In the genomic region with DNA sequence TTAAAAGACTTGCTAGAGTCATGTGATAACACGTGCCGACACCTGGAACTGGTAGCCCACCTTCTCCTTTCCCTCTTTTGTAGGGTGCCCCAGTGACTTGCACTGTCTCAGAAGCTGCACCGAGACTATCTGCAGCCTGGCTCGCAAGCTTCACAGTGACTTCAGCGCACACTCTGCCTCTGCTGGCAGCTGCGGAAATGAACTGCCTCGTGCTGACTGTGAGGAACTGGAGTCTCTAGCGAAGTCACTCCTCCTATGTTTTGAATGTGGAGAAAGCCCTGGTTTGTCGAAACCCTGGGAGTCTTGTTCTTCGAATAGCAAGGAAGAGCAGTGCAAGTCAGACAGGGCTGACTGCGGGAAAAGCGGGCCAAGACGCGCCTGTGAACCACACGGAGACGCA, we compare ENCODE assay signal across 13 mouse cellular contexts.
DNase-seq lines count a peak whose midpoint lies in the region; TF ChIP-seq lines count a peak whose summit lies in the region.
"Had no signal": no experiment of that assay in that cellular context is flagged by ENCODE, and none has a peak within 500 bp of the region (broad histone marks: within the 10 kb centered on the region; RNA-seq: fewer than 3 reads in every experiment).

No protein-coding gene starts in this region.

- H3K4me1 ChIP-seq in cortical plate, adult 2 months (ENCODE audit: control insufficient read depth, insufficient read depth, low read length) = no peaks in the 10 kb centered on the region
- H3K4me1 ChIP-seq: embryonic facial prominence, embryonic 12.5 days; forebrain, embryonic 12.5 days had no signal

- TF ChIP-seq CTCF in cortical plate, adult 2 months (IDR thresholded peaks at IDR 0.05; ENCODE audit: extremely low read depth, insufficient read depth, low read length) = peak; percentile 34

- peak; percentile 19 to 53 for DNase-seq in left cerebral cortex, adult 18-20 months (ENCODE audit: low spot score in 2 of 2)
- DNase-seq in left cerebral cortex, postnatal 10 days (ENCODE audit: extremely low spot score in 1 of 2, low spot score in 2 of 2) = no peak
- DNase-seq in ES-CJ7 (ENCODE audit: low read depth, low spot score) = peak; percentile 77
- DNase-seq in right cerebral cortex, adult 18-20 months = peak; percentile 51
- DNase-seq in cerebellum, postnatal 36 days = no peak
- DNase-seq in adrenal gland, adult (ENCODE audit: inconsistent age in 2 of 2, low spot score in 1 of 2) = no peak
- DNase-seq in adrenal gland, postnatal 4 days (ENCODE audit: low spot score in 2 of 2) = no peak
- DNase-seq: cerebellum, adult 9-11 months; kidney, adult 8-10 months had no signal

- intact Hi-C loops in left cerebral cortex, postnatal 10 days (cut with DNase I) = no loop called here

- no peak for TF ChIP-seq POLR2A in cortical plate, adult 2 months (IDR thresholded peaks at IDR 0.05; ENCODE audit: extremely low read depth, insufficient read depth, low read length)

- H3K4me3 ChIP-seq in cortical plate, adult 2 months (ENCODE audit: insufficient read depth, low read length) = no peak overlapping the region
- H3K4me3 ChIP-seq: embryonic facial prominence, embryonic 12.5 days; forebrain, embryonic 12.5 days; megakaryocyte, embryonic 14.5 days had no signal

- no peak overlapping the region for H3K27ac ChIP-seq in cortical plate, adult 2 months (ENCODE audit: insufficient read depth, low read length)
- H3K27ac ChIP-seq: embryonic facial prominence, embryonic 12.5 days; forebrain, embryonic 12.5 days had no signal

Comparison
In these comparisons a context has a peak if more than half of its experiments do, and no peak if none do; other contexts are left out.
1. DNase-seq: peak in left cerebral cortex, adult 18-20 months (2 of 2), ES-CJ7 (single experiment) and right cerebral cortex, adult 18-20 months (single experiment); none in left cerebral cortex, postnatal 10 days (0 of 2), cerebellum, postnatal 36 days (0 of 2), adrenal gland, adult (0 of 2) and adrenal gland, postnatal 4 days (0 of 2).